Mouse (Mus musculus): ENCODE measurements around the gene Serpine2. TPM values are rescaled to one million over a fixed set of nuclear protein-coding genes. Genes with fewer than 3 reads are reported as not detected.

The Serpine2 gene
- polyA plus RNA-seq (2012; rRNA removed) = 26.8 and 53.3 TPM in 2 replicates

DNA sequence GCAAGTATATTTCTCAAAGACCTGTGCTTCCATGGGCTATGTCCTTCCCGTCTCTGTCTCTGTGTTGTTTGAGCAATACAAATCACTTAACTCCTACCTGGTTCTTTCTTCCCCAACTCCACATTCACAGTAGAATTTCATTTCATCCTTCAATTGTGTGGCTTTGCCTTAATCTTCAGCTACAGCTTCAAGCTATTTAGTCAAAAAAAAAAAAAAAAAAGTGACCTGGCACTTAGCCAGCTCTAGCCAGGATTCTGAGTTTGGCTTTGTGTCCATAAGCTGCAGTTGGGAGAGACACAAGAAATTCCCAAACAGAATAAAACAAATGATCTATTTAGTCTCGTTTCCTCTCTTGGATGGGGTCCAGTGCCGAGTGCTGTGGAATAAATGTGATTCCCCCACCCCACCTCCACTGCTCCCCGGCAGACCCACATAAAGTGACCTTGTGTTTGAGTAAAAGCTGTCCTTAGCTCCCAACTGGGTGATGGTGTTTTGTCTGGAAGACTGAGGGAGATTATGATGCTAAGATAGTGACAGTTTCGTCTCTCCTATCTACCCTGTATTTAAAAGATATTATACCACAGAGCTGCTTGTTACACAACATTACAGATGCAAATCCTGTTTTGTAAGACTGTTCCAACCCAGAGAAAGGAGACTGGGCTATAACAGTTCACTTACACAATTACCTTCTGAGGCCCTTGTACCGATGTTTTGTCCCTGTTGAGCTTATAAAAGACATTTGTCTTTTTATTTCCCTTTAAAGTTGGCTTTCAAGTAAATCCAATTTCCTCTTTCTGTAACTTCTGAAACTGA is at the start of gene Serpine2:
Gene Serpine2, minus strand, starts transcription at position 51 of the 813 bp plus-strand sequence.

GRCm38 (mm10) chr1:79775927-79776458 is 85.0 kb downstream of the Serpine2 start, which contains the start of the genes Mrpl44 and Wdfy1:
Gene Mrpl44, plus strand, starts transcription at chr1:79776018.
Gene Wdfy1, minus strand, starts transcription at chr1:79776143.

Other genes starting within 250 kb of the Serpine2 start
- 1.7 and 3.2 TPM in 2 replicates for gene Ap1s3, start 189.2 kb downstream of the Serpine2 start, polyA plus RNA-seq (2012; rRNA removed)
- gene Mrpl44, start 85.2 kb downstream of the Serpine2 start, polyA plus RNA-seq (2012; rRNA removed) = 19.0 and 27.7 TPM in 2 replicates
- 16.2 and 25.4 TPM in 2 replicates for gene Wdfy1, start 85.0 kb downstream of the Serpine2 start, polyA plus RNA-seq (2012; rRNA removed)